9 mouse cellular contexts compared by ENCODE assay signal in the genomic region with DNA sequence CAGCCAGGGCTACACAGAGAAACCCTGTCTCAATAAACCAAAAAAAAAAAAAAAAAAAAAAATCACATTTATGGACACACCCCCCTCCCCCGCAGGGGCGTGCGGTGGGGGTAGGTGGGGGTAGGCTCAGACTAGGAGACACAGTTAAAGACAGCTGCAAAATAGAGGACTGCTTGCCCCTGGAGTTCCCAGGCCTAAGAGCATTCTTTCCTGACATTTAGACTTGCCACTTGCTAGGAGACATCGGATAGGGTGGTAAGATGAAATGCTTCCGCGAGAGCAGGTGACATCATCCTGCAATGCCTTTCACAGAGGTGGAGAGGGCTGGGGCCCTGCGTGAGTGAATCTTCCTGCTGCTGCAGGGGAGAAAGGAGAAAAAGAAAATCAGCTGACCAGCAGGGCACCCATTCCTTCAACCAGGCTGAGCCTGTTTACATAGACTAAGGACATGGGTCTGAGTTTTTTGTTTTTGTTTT. TPM values are rescaled to one million over a fixed set of nuclear protein-coding genes. Genes with fewer than 3 reads are reported as not detected.
A peak's percentile ranks its signal among the peaks of the same experiment; 100 is the strongest.
DNase-seq lines count a peak whose midpoint lies in the region; ATAC-seq and TF ChIP-seq lines count a peak whose summit lies in the region.
"Had no signal": no experiment of that assay in that cellular context is flagged by ENCODE, and none has a peak within 500 bp of the region (broad histone marks: within the 10 kb centered on the region; RNA-seq: fewer than 3 reads in every experiment).

No protein-coding gene starts in this region.

- peaks cover 21% of the 10 kb centered on the region for H3K79me2 ChIP-seq in CH12.LX (replicated peaks; ENCODE audit: control insufficient read depth, extremely low read depth, insufficient read depth, poor library complexity, severe bottlenecking)

- H3K27me3 ChIP-seq in heart, embryonic 16.5 days (ENCODE audit: control insufficient read depth, insufficient read depth, low read length), result no peaks in the 10 kb centered on the region; the same call in 1 of the 2 replicates
- no peaks in the 10 kb centered on the region for H3K27me3 ChIP-seq in CH12.LX (replicated peaks)
- no peaks in the 10 kb centered on the region for H3K27me3 ChIP-seq in forebrain, postnatal 0 days (ENCODE audit: insufficient read depth, low read length)
- H3K27me3 ChIP-seq: embryonic facial prominence, embryonic 12.5 days had no signal

- no peak for TF ChIP-seq RAD21 in CH12.LX (IDR thresholded peaks at IDR 0.05; ENCODE audit: low read depth, low read length)

- no peak; the same call in 1 of the 2 replicates for TF ChIP-seq EP300 in CH12.LX (IDR thresholded peaks at IDR 0.05; ENCODE audit: low read length)

- no peak for DNase-seq in heart, adult 9 months (ENCODE audit: low spot score in 2 of 2)
- DNase-seq in 3134 (ENCODE audit: extremely low read depth, insufficient read length, low spot score), result peak; percentile 32
- DNase-seq in CH12.LX (ENCODE audit: extremely low read depth), result no peak
- DNase-seq in forebrain, postnatal 0 days, result no peak
- DNase-seq in right cerebral cortex, postnatal 10 days (ENCODE audit: low spot score in 2 of 2), result no peak
- no peak for DNase-seq in right cerebral cortex, postnatal 25 days
- no peak for DNase-seq in yolk sac, embryonic 10.5 days (ENCODE audit: low spot score)

- no peak overlapping the region for H3K4me2 ChIP-seq in heart, embryonic 16.5 days (ENCODE audit: low read depth, low read length)
- no peak overlapping the region for H3K4me2 ChIP-seq in CH12.LX (ENCODE audit: insufficient read depth, low read depth, poor library complexity, severe bottlenecking)
- no peak overlapping the region for H3K4me2 ChIP-seq in forebrain, postnatal 0 days (ENCODE audit: low read depth)

- no peak for TF ChIP-seq POLR2A in CH12.LX (IDR thresholded peaks at IDR 0.05; ENCODE audit: low read depth, low read length)

- 13% methylated on average over 7 of the region's 7 CpGs for whole genome bisulfite sequencing in heart, embryonic 16.5 days
- 31% methylated on average over 7 of the region's 7 CpGs for WGBS in forebrain, postnatal 0 days

- dilution Hi-C loops in CH12.LX (cut with MboI; ENCODE audit: extremely low pct_ligation_motif_present, extremely low pct_unique_long_range_greater_than_20kb, low sequenced_read_pairs), result no loop called here

- no peak for TF ChIP-seq CTCF in CH12.LX (conservative IDR thresholded peaks at IDR 0.05 in 1 of 2, IDR thresholded peaks at IDR 0.05 in 1 of 2; ENCODE audit: low read depth in 2 of 2, low read length in 2 of 2)
- no peak for TF ChIP-seq CTCF in forebrain, postnatal 0 days (IDR thresholded peaks at IDR 0.05; ENCODE audit: low read depth)

- no peak overlapping the region for H3K4me3 ChIP-seq in heart, embryonic 16.5 days (ENCODE audit: low read length)
- H3K4me3 ChIP-seq in CH12.LX (replicated peaks in 1 of 3; ENCODE audit: low read depth in 2 of 3, low read length in 2 of 3, poor library complexity in 1 of 3), result no peak overlapping the region
- no peak overlapping the region for H3K4me3 ChIP-seq in forebrain, postnatal 0 days (ENCODE audit: low read depth, low read length)

- peaks cover 39% of the 10 kb centered on the region for H3K4me1 ChIP-seq in heart, embryonic 16.5 days (ENCODE audit: control insufficient read depth, insufficient read depth, low read length)
- peaks cover 7 to 34% of the 10 kb centered on the region in 2 experiments; a peak in 3 of 4 replicates for H3K4me1 ChIP-seq in CH12.LX (ENCODE audit: control insufficient read depth in 1 of 2, insufficient read depth in 2 of 2)
- peaks cover 34% of the 10 kb centered on the region for H3K4me1 ChIP-seq in forebrain, postnatal 0 days (ENCODE audit: insufficient read depth)

- H3K27ac ChIP-seq in heart, embryonic 16.5 days (ENCODE audit: low read length), result peak overlapping the region; percentile 25; the same call in 1 of the 2 replicates
- no peak overlapping the region for H3K27ac ChIP-seq in CH12.LX (ENCODE audit: insufficient read depth, low read depth)
- peak overlapping the region; percentile 40; the same call in 1 of the 2 replicates for H3K27ac ChIP-seq in forebrain, postnatal 0 days (ENCODE audit: low read depth, low read length)

- in situ Hi-C loops in CH12.LX (cut with MboI; ENCODE audit: low pct_ligation_motif_present, low pct_unique_long_range_greater_than_20kb, low sequenced_read_pairs), result loop anchor here (5.0 kb wide), 1 partner anchor 56 kb away; no protein-coding TSS in a partner anchor

- no peaks in the 10 kb centered on the region for H3K9me3 ChIP-seq in heart, embryonic 16.5 days (replicated peaks; ENCODE audit: control insufficient read depth, low read length)
- no peaks in the 10 kb centered on the region for H3K9me3 ChIP-seq in CH12.LX (replicated peaks; ENCODE audit: low read length)
- H3K9me3 ChIP-seq in forebrain, postnatal 0 days (ENCODE audit: low read length), result no peaks in the 10 kb centered on the region
- H3K9me3 ChIP-seq: embryonic facial prominence, embryonic 12.5 days had no signal

- no peaks in the 10 kb centered on the region for H3K36me3 ChIP-seq in heart, embryonic 16.5 days (ENCODE audit: control insufficient read depth, insufficient read depth)
- peaks cover 8 to 21% of the 10 kb centered on the region in 2 experiments for H3K36me3 ChIP-seq in CH12.LX (replicated peaks in 1 of 2; ENCODE audit: control insufficient read depth in 1 of 2, insufficient read depth in 1 of 2, low read length in 1 of 2)
- peaks cover 3% of the 10 kb centered on the region; the same call in 1 of the 2 replicates for H3K36me3 ChIP-seq in forebrain, postnatal 0 days (ENCODE audit: insufficient read depth)

- no peak for ATAC-seq in heart, embryonic 16.5 days (replicated peaks; ENCODE audit: extremely low read depth, insufficient read depth, low FRiP score)
- no peak for ATAC-seq in forebrain, postnatal 0 days

- H3K9ac ChIP-seq in heart, embryonic 16.5 days (ENCODE audit: low read length), result no peak overlapping the region
- no peak overlapping the region; the same call in 1 of the 2 replicates for H3K9ac ChIP-seq in CH12.LX (ENCODE audit: insufficient read depth, low read depth)
- H3K9ac ChIP-seq in forebrain, postnatal 0 days, result no peak overlapping the region
- H3K9ac ChIP-seq: embryonic facial prominence, embryonic 12.5 days had no signal

TF ChIP-seq in CH12.LX, 34 proteins besides CTCF, POLR2A, EP300 and RAD21:
- no peak; the same call in 1 of the 2 replicates for TF ChIP-seq HCFC1 (IDR thresholded peaks at IDR 0.05; ENCODE audit: low read depth, low read length)
- TF ChIP-seq ZNF384 (IDR thresholded peaks at IDR 0.05; ENCODE audit: low read depth, low read length), result peak; percentile 81
- TF ChIP-seq MAZ (IDR thresholded peaks at IDR 0.05; ENCODE audit: low read depth, low read length), result 0 out of 2 replicates have a peak, but pooled peaks have one; percentile 39
- TF ChIP-seq RCOR1 (conservative IDR thresholded peaks at IDR 0.05; ENCODE audit: low read depth, low read length), result no peak
- TF ChIP-seq SIN3A (IDR thresholded peaks at IDR 0.05; ENCODE audit: low read length), result 0 out of 2 replicates have a peak, but pooled peaks have one; percentile 10
- TF ChIP-seq CHD2 (IDR thresholded peaks at IDR 0.05; ENCODE audit: low read length), result 0 out of 2 replicates have a peak, but pooled peaks have one; percentile 5
- peak; percentile 10; the same call in 1 of the 2 replicates for TF ChIP-seq ETS1 (conservative IDR thresholded peaks at IDR 0.05; ENCODE audit: low read depth, low read length)
- TF ChIP-seq MEF2A (IDR thresholded peaks at IDR 0.05; ENCODE audit: borderline replicate concordance, low read depth, low read length), result peak; percentile 17; the same call in 1 of the 2 replicates

RNA-seq across cellular contexts. Expression of gene Ddit4, which starts 2.0 kb away (rescaled TPM):
- 29.0 and 31.9 TPM in 2 replicates for polyA plus RNA-seq in heart, embryonic 16.5 days (2015; fragmentation: Nextera tagmentation; extraction: Ambion mirVana)
- total RNA-seq in CH12.LX (2012; rRNA removed) (45.7 and 136 TPM in 2 replicates), CH12.LX (2014; rRNA removed) (37.5 and 50.6 TPM in 2 replicates)
- polyA plus RNA-seq in CH12.LX (2012; ENCODE audit: insufficient read length, low read depth), result 38.9 and 39.5 TPM in 2 replicates
- 40.0 and 40.7 TPM in 2 replicates for total RNA-seq in forebrain, postnatal 0 days (2014; rRNA removed)
- 52.9 and 57.8 TPM in 2 replicates for polyA plus RNA-seq in forebrain, postnatal 0 days (2015; fragmentation: Nextera tagmentation; extraction: Ambion mirVana)

RNA-seq across cellular contexts. Expression of gene Ascc1, which starts 49.0 kb away (rescaled TPM):
- polyA plus RNA-seq in heart, embryonic 16.5 days (2015; fragmentation: Nextera tagmentation; extraction: Ambion mirVana), result 41.9 and 44.1 TPM in 2 replicates
- total RNA-seq in CH12.LX (2012; rRNA removed) (18.1 and 25.4 TPM in 2 replicates), CH12.LX (2014; rRNA removed) (20.1 and 21.0 TPM in 2 replicates)
- polyA plus RNA-seq in CH12.LX (2012; ENCODE audit: insufficient read length, low read depth), result 25.5 and 30.7 TPM in 2 replicates
- 20.0 and 24.3 TPM in 2 replicates for total RNA-seq in forebrain, postnatal 0 days (2014; rRNA removed)
- polyA plus RNA-seq in forebrain, postnatal 0 days (2015; fragmentation: Nextera tagmentation; extraction: Ambion mirVana), result 43.8 and 50.5 TPM in 2 replicates

RNA-seq across cellular contexts. Expression of gene Anapc16, which starts 49.3 kb away (rescaled TPM):
- 89.3 and 90.1 TPM in 2 replicates for polyA plus RNA-seq in heart, embryonic 16.5 days (2015; fragmentation: Nextera tagmentation; extraction: Ambion mirVana)
- total RNA-seq in CH12.LX (2012; rRNA removed) (66.4 and 67.6 TPM in 2 replicates), CH12.LX (2014; rRNA removed) (64.9 and 65.3 TPM in 2 replicates)
- 43.9 and 50.8 TPM in 2 replicates for polyA plus RNA-seq in CH12.LX (2012; ENCODE audit: insufficient read length, low read depth)
- total RNA-seq in forebrain, postnatal 0 days (2014; rRNA removed), result 98.6 and 115 TPM in 2 replicates
- 109 and 117 TPM in 2 replicates for polyA plus RNA-seq in forebrain, postnatal 0 days (2015; fragmentation: Nextera tagmentation; extraction: Ambion mirVana)
